Mouse (Mus musculus): ENCODE measurements around the gene Tmem8b. TPM values are rescaled to one million over a fixed set of nuclear protein-coding genes. Genes with fewer than 3 reads are reported as not detected.

The Tmem8b gene
- polyA plus RNA-seq, 2 experiments, result 0.05 to 0.22 TPM

- H3K9ac ChIP-seq (replicated peaks), result no peak overlapping the region
- no peak overlapping the region for H3K4me2 ChIP-seq (ENCODE audit: low read depth)
- no peaks in the 10 kb centered on the region for H3K36me3 ChIP-seq (replicated peaks; ENCODE audit: control insufficient read depth, insufficient read depth, low read depth)
- no peaks in the 10 kb centered on the region for H3K9me3 ChIP-seq (ENCODE audit: control insufficient read depth, low read length)
- WGBS (ENCODE audit: insufficient replicate concordance), result 62% methylated on average over 8 of the region's 8 CpGs
- TF ChIP-seq CTCF (IDR thresholded peaks at IDR 0.05; ENCODE audit: low read depth), result no peak
- no peak for TF ChIP-seq EP300 (IDR thresholded peaks at IDR 0.05; ENCODE audit: low read depth)
- H3K4me3 ChIP-seq (ENCODE audit: insufficient read depth in 1 of 2, low read depth in 2 of 2, low read length in 2 of 2), result no peak overlapping the region
- no peaks in the 10 kb centered on the region; the same call in 1 of the 2 replicates for H3K27me3 ChIP-seq (ENCODE audit: control insufficient read depth, insufficient read depth, low read length)
- DNase-seq (ENCODE audit: low read depth in 3 of 3, low spot score in 3 of 3), result no peak
- no peak for ATAC-seq (ENCODE audit: insufficient read depth)
- no peak overlapping the region for H3K27ac ChIP-seq
- H3K4me1 ChIP-seq (replicated peaks; ENCODE audit: control insufficient read depth in 2 of 2, insufficient read depth in 2 of 2, low read length in 1 of 2), result peaks cover under 1 to 5% of the 10 kb centered on the region in 2 experiments
Measured at GRCm38 (mm10) chr4:43673703-43674102, 4.9 kb downstream of the Tmem8b start.

- no peak overlapping the region for H3K27ac ChIP-seq
- no peaks in the 10 kb centered on the region for H3K9me3 ChIP-seq (ENCODE audit: control insufficient read depth, low read length)
- no peak overlapping the region for H3K9ac ChIP-seq (replicated peaks)
- no peak overlapping the region for H3K4me2 ChIP-seq (ENCODE audit: low read depth)
- no peaks in the 10 kb centered on the region; the same call in 1 of the 2 replicates for H3K27me3 ChIP-seq (ENCODE audit: control insufficient read depth, insufficient read depth, low read length)
- ATAC-seq (ENCODE audit: insufficient read depth) (no peak), DNase-seq (ENCODE audit: low read depth in 3 of 3, low spot score in 3 of 3) (no peak)
- no peaks in the 10 kb centered on the region for H3K36me3 ChIP-seq (replicated peaks; ENCODE audit: control insufficient read depth, insufficient read depth, low read depth)
- H3K4me1 ChIP-seq (replicated peaks; ENCODE audit: control insufficient read depth in 2 of 2, insufficient read depth in 2 of 2, low read length in 1 of 2), result no peaks in the 10 kb centered on the region
- H3K4me3 ChIP-seq (ENCODE audit: insufficient read depth in 1 of 2, low read depth in 2 of 2, low read length in 2 of 2), result no peak overlapping the region
- TF ChIP-seq EP300 (IDR thresholded peaks at IDR 0.05; ENCODE audit: low read depth), result no peak
- 43% methylated on average over 5 of the region's 5 CpGs for WGBS (ENCODE audit: insufficient replicate concordance)
Measured at GRCm38 (mm10) chr4:43674974-43675373, 6.2 kb downstream of the Tmem8b start.

GRCm38 (mm10) chr4:43675608-43676007, 6.8 kb downstream of the Tmem8b start:
- Histone ChIP-seq H3K9me3 (ENCODE audit: control insufficient read depth, low read length) (no peaks in the 10 kb centered on the region), H3K4me3 (ENCODE audit: insufficient read depth in 1 of 2, low read depth in 2 of 2, low read length in 2 of 2) (no peak overlapping the region), H3K4me2 (ENCODE audit: low read depth) (no peak overlapping the region), H3K36me3 (replicated peaks; ENCODE audit: control insufficient read depth, insufficient read depth, low read depth) (no peaks in the 10 kb centered on the region), H3K27ac (no peak overlapping the region), H3K4me1 (replicated peaks; ENCODE audit: control insufficient read depth in 2 of 2, insufficient read depth in 2 of 2, low read length in 1 of 2) (no peaks in the 10 kb centered on the region), H3K27me3 (ENCODE audit: control insufficient read depth, insufficient read depth, low read length) (no peaks in the 10 kb centered on the region; the same call in 1 of the 2 replicates), H3K9ac (replicated peaks) (no peak overlapping the region)
- no peak for ATAC-seq (ENCODE audit: insufficient read depth)
- 55% methylated on average over 4 of the region's 4 CpGs for WGBS (ENCODE audit: insufficient replicate concordance)
- TF ChIP-seq EP300 (IDR thresholded peaks at IDR 0.05; ENCODE audit: low read depth) (no peak), CTCF (IDR thresholded peaks at IDR 0.05; ENCODE audit: low read depth) (no peak)
- no peak for DNase-seq (ENCODE audit: low read depth in 3 of 3, low spot score in 3 of 3)

- Histone ChIP-seq H3K9me3 (ENCODE audit: control insufficient read depth, low read length) (no peaks in the 10 kb centered on the region), H3K4me2 (ENCODE audit: low read depth) (no peak overlapping the region), H3K9ac (replicated peaks) (no peak overlapping the region), H3K4me3 (ENCODE audit: insufficient read depth in 1 of 2, low read depth in 2 of 2, low read length in 2 of 2) (no peak overlapping the region), H3K36me3 (replicated peaks; ENCODE audit: control insufficient read depth, insufficient read depth, low read depth) (no peaks in the 10 kb centered on the region), H3K4me1 (replicated peaks; ENCODE audit: control insufficient read depth in 2 of 2, insufficient read depth in 2 of 2, low read length in 1 of 2) (no peaks in the 10 kb centered on the region), H3K27me3 (ENCODE audit: control insufficient read depth, insufficient read depth, low read length) (no peaks in the 10 kb centered on the region), H3K27ac (no peak overlapping the region)
- WGBS (ENCODE audit: insufficient replicate concordance), result 71% methylated on average over 6 of the region's 6 CpGs
- TF ChIP-seq EP300 (IDR thresholded peaks at IDR 0.05; ENCODE audit: low read depth) (no peak), CTCF (IDR thresholded peaks at IDR 0.05; ENCODE audit: low read depth) (no peak)
- ATAC-seq (ENCODE audit: insufficient read depth), result no peak
- DNase-seq (ENCODE audit: low read depth in 3 of 3, low spot score in 3 of 3), result no peak
Measured at GRCm38 (mm10) chr4:43678541-43678940, 9.8 kb downstream of the Tmem8b start.

- Histone ChIP-seq H3K4me3 (ENCODE audit: insufficient read depth in 1 of 2, low read depth in 2 of 2, low read length in 2 of 2) (no peak overlapping the region), H3K36me3 (replicated peaks; ENCODE audit: control insufficient read depth, insufficient read depth, low read depth) (no peaks in the 10 kb centered on the region), H3K4me2 (ENCODE audit: low read depth) (no peak overlapping the region), H3K27ac (no peak overlapping the region), H3K9me3 (ENCODE audit: control insufficient read depth, low read length) (no peaks in the 10 kb centered on the region), H3K4me1 (replicated peaks; ENCODE audit: control insufficient read depth in 2 of 2, insufficient read depth in 2 of 2, low read length in 1 of 2) (no peaks in the 10 kb centered on the region), H3K27me3 (ENCODE audit: control insufficient read depth, insufficient read depth, low read length) (no peaks in the 10 kb centered on the region), H3K9ac (replicated peaks) (no peak overlapping the region)
- ATAC-seq (ENCODE audit: insufficient read depth) (no peak), DNase-seq (ENCODE audit: low read depth in 3 of 3, low spot score in 3 of 3) (no peak)
- no peak for TF ChIP-seq EP300 (IDR thresholded peaks at IDR 0.05; ENCODE audit: low read depth)
- TF ChIP-seq CTCF (IDR thresholded peaks at IDR 0.05; ENCODE audit: low read depth), result no peak
- WGBS (ENCODE audit: insufficient replicate concordance), result 62% methylated on average over 7 of the region's 7 CpGs
Measured at GRCm38 (mm10) chr4:43679416-43680043, 10.8 kb downstream of the Tmem8b start.

Measured in liver, embryonic 14.5 days (tissue).